ENCODE assay signal across 8 mouse cellular contexts in the genomic region with DNA sequence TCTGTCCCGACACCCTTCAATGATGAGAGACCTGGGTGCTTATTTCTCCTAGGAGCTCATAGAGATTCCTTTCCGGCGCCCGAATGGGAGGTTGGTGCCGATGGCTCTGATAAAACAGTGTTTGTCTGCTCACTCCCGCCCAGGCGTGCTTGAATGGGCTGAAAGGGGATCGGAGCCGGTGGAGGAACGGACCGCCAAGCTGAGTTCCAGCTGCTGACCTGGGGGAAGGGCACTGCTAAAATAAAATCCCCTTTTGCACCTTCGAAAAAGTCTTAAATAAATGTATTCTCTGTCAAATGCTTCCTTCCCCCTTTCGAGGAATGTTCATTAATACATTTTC. TPM values are rescaled to one million over a fixed set of nuclear protein-coding genes. Genes with fewer than 3 reads are reported as not detected.
A peak's percentile ranks its signal among the peaks of the same experiment; 100 is the strongest.
DNase-seq lines count a peak whose midpoint lies in the region; ATAC-seq and TF ChIP-seq lines count a peak whose summit lies in the region.

No protein-coding gene starts in this region.

- H3K4me1 ChIP-seq in kidney, postnatal 0 days (replicated peaks; ENCODE audit: insufficient read depth, low read length): peaks cover 15% of the 10 kb centered on the region
- H3K4me1 ChIP-seq in embryonic facial prominence, embryonic 10.5 days: peaks cover 53% of the 10 kb centered on the region
- peaks cover 47% of the 10 kb centered on the region for H3K4me1 ChIP-seq in midbrain, embryonic 16.5 days (ENCODE audit: control insufficient read depth, insufficient read depth, low read length)

- no peak for DNase-seq in kidney, postnatal 0 days (ENCODE audit: low spot score)
- DNase-seq in kidney, adult 8-10 months: no peak
- no peak for DNase-seq in embryonic facial prominence, embryonic 10.5 days (ENCODE audit: low spot score)
- no peak for DNase-seq in left cerebral cortex, postnatal 14 days (ENCODE audit: low spot score in 2 of 2)
- DNase-seq in urinary bladder, postnatal 4 days (ENCODE audit: low spot score in 2 of 2): no peak
- DNase-seq in MN1 (ENCODE audit: low spot score): no peak

- peak; percentile 15; the same call in 1 of the 2 replicates for ATAC-seq in kidney, postnatal 0 days (replicated peaks; ENCODE audit: low FRiP score, low read depth)
- ATAC-seq in inflammation-experienced regulatory T-cells, adult 6 months: peak; percentile 14
- ATAC-seq in midbrain, embryonic 16.5 days: peak; percentile 26

- H3K27ac ChIP-seq in kidney, postnatal 0 days: peak overlapping the region; percentile 61
- peak overlapping the region; percentile 96 for H3K27ac ChIP-seq in embryonic facial prominence, embryonic 10.5 days (replicated peaks)
- H3K27ac ChIP-seq in midbrain, embryonic 16.5 days (ENCODE audit: low read length): peak overlapping the region; percentile 83

- H3K4me3 ChIP-seq in kidney, postnatal 0 days (replicated peaks; ENCODE audit: low read depth, low read length): peak overlapping the region; percentile 34
- H3K4me3 ChIP-seq in embryonic facial prominence, embryonic 10.5 days: peak overlapping the region; percentile 86
- H3K4me3 ChIP-seq in midbrain, embryonic 16.5 days (ENCODE audit: low read depth, low read length): peak overlapping the region; percentile 92

- H3K9me3 ChIP-seq in kidney, postnatal 0 days (replicated peaks; ENCODE audit: low read length): no peaks in the 10 kb centered on the region
- no peaks in the 10 kb centered on the region for H3K9me3 ChIP-seq in embryonic facial prominence, embryonic 10.5 days
- H3K9me3 ChIP-seq in midbrain, embryonic 16.5 days (replicated peaks; ENCODE audit: control insufficient read depth, low read length, poor library complexity, severe bottlenecking): no peaks in the 10 kb centered on the region

- no peak for TF ChIP-seq CTCF in kidney, postnatal 0 days (IDR thresholded peaks at IDR 0.05; ENCODE audit: low read depth)

- H3K27me3 ChIP-seq in kidney, postnatal 0 days (ENCODE audit: insufficient read depth, low read length): no peaks in the 10 kb centered on the region
- 0 out of 2 replicates have a peak, but pooled peaks cover 2% of the 10 kb centered on the region for H3K27me3 ChIP-seq in embryonic facial prominence, embryonic 10.5 days (replicated peaks; ENCODE audit: low read depth, poor library complexity, severe bottlenecking)
- no peaks in the 10 kb centered on the region for H3K27me3 ChIP-seq in midbrain, embryonic 16.5 days (ENCODE audit: control insufficient read depth, insufficient read depth, low read depth, low read length)

- peak overlapping the region; percentile 56 for H3K4me2 ChIP-seq in kidney, postnatal 0 days (ENCODE audit: low read length)
- peak overlapping the region; percentile 62 for H3K4me2 ChIP-seq in midbrain, embryonic 16.5 days (ENCODE audit: low read length)

- 8% methylated on average over 13 of the region's 13 CpGs for WGBS in kidney, postnatal 0 days
- WGBS in embryonic facial prominence, embryonic 10.5 days: 7% methylated on average over 13 of the region's 13 CpGs
- WGBS in midbrain, embryonic 16.5 days: 5% methylated on average over 13 of the region's 13 CpGs

- intact Hi-C loops in left cerebral cortex, postnatal 14 days (cut with DNase I): no loop called here

- H3K9ac ChIP-seq in kidney, postnatal 0 days (ENCODE audit: low read depth, low read length): peak overlapping the region; percentile 24; the same call in 1 of the 2 replicates
- H3K9ac ChIP-seq in midbrain, embryonic 16.5 days (ENCODE audit: low read depth, low read length): peak overlapping the region; percentile 63

- H3K36me3 ChIP-seq in kidney, postnatal 0 days (ENCODE audit: insufficient read depth, low read length): peaks cover 15% of the 10 kb centered on the region
- H3K36me3 ChIP-seq in embryonic facial prominence, embryonic 10.5 days (replicated peaks): peaks cover 35% of the 10 kb centered on the region
- peaks cover 13% of the 10 kb centered on the region for H3K36me3 ChIP-seq in midbrain, embryonic 16.5 days (ENCODE audit: control insufficient read depth, insufficient read depth, low read length)

RNA-seq across cellular contexts. Expression of a gene that starts 0.5 kb away (rescaled TPM):
- 239 and 274 TPM in 2 replicates for polyA plus RNA-seq in kidney, postnatal 0 days (2015; fragmentation: Nextera tagmentation; extraction: Ambion mirVana)
- polyA plus RNA-seq in embryonic facial prominence, embryonic 10.5 days (2016; fragmentation: Nextera tagmentation; extraction: Ambion mirVana): 456 and 467 TPM in 2 replicates
- polyA plus RNA-seq in inflammation-experienced regulatory T-cells, adult 6 months (2017; shearing (Covaris generic)): 100 to 1,000 TPM; 316 to 410 (median 348) TPM
- 326 and 331 TPM in 2 replicates for polyA plus RNA-seq in midbrain, embryonic 16.5 days (2015; fragmentation: Nextera tagmentation; extraction: Ambion mirVana)
- 100 to 1,000 TPM; 192 to 194 TPM for total RNA-seq in left cerebral cortex, postnatal 14 days (2021)

RNA-seq across cellular contexts. Expression of a gene that starts 2.4 kb away (rescaled TPM):
- polyA plus RNA-seq in kidney, postnatal 0 days (2015; fragmentation: Nextera tagmentation; extraction: Ambion mirVana): 2.2 and 2.7 TPM in 2 replicates
- polyA plus RNA-seq in embryonic facial prominence, embryonic 10.5 days (2016; fragmentation: Nextera tagmentation; extraction: Ambion mirVana): 8.5 and 8.6 TPM in 2 replicates
- polyA plus RNA-seq in inflammation-experienced regulatory T-cells, adult 6 months (2017; shearing (Covaris generic)): under 1 TPM in 1 of 3 experiments, not detected in 2; 0.15 TPM
- 41.6 and 49.4 TPM in 2 replicates for polyA plus RNA-seq in midbrain, embryonic 16.5 days (2015; fragmentation: Nextera tagmentation; extraction: Ambion mirVana)
- 100 to 1,000 TPM; 106 to 107 TPM for total RNA-seq in left cerebral cortex, postnatal 14 days (2021)

RNA-seq across cellular contexts. Expression of a gene that starts 22.8 kb away (rescaled TPM):
- polyA plus RNA-seq in kidney, postnatal 0 days (2015; fragmentation: Nextera tagmentation; extraction: Ambion mirVana): 14.2 and 14.8 TPM in 2 replicates
- 24.8 and 25.6 TPM in 2 replicates for polyA plus RNA-seq in embryonic facial prominence, embryonic 10.5 days (2016; fragmentation: Nextera tagmentation; extraction: Ambion mirVana)
- 10 to 100 TPM; 11.8 to 19.8 (median 19.2) TPM for polyA plus RNA-seq in inflammation-experienced regulatory T-cells, adult 6 months (2017; shearing (Covaris generic))
- 50.7 and 52.2 TPM in 2 replicates for polyA plus RNA-seq in midbrain, embryonic 16.5 days (2015; fragmentation: Nextera tagmentation; extraction: Ambion mirVana)
- total RNA-seq in left cerebral cortex, postnatal 14 days (2021): 10 to 100 TPM; 66.2 to 69.4 TPM

RNA-seq across cellular contexts. Expression of a gene that starts 39.8 kb away (rescaled TPM):
- not detected in 2 replicates for polyA plus RNA-seq in kidney, postnatal 0 days (2015; fragmentation: Nextera tagmentation; extraction: Ambion mirVana)
- not detected in 2 replicates for polyA plus RNA-seq in embryonic facial prominence, embryonic 10.5 days (2016; fragmentation: Nextera tagmentation; extraction: Ambion mirVana)
- polyA plus RNA-seq in inflammation-experienced regulatory T-cells, adult 6 months (2017; shearing (Covaris generic)): not detected
- not detected in 2 replicates for polyA plus RNA-seq in midbrain, embryonic 16.5 days (2015; fragmentation: Nextera tagmentation; extraction: Ambion mirVana)
- total RNA-seq in left cerebral cortex, postnatal 14 days (2021): not detected

RNA-seq across cellular contexts. Expression of a gene that starts 53.7 kb away (rescaled TPM):
- polyA plus RNA-seq in kidney, postnatal 0 days (2015; fragmentation: Nextera tagmentation; extraction: Ambion mirVana): 0.29 and 1.5 TPM in 2 replicates
- 0.24 and 0.65 TPM in 2 replicates for polyA plus RNA-seq in embryonic facial prominence, embryonic 10.5 days (2016; fragmentation: Nextera tagmentation; extraction: Ambion mirVana)
- 10 to 100 TPM in 1 of 3 experiments, 1 to 10 TPM in 2; 3.1 to 11.4 (median 5.6) TPM for polyA plus RNA-seq in inflammation-experienced regulatory T-cells, adult 6 months (2017; shearing (Covaris generic))
- 7.5 and 11.1 TPM in 2 replicates for polyA plus RNA-seq in midbrain, embryonic 16.5 days (2015; fragmentation: Nextera tagmentation; extraction: Ambion mirVana)
- total RNA-seq in left cerebral cortex, postnatal 14 days (2021): 10 to 100 TPM; 15.4 to 17.9 TPM

Comparison
In these comparisons a context has a peak if more than half of its experiments do, and no peak if none do; other contexts are left out.
1. H3K4me3 ChIP-seq: peak in every context shown above with its lines; median percentile 92 in midbrain, embryonic 16.5 days; 86 in embryonic facial prominence, embryonic 10.5 days; 34 in kidney, postnatal 0 days.